Mouse (Mus musculus) CH12.LX (cell line): Measurements from ENCODE around the gene Smdt1. TPM values are rescaled to one million over a fixed set of nuclear protein-coding genes. Genes with fewer than 3 reads are reported as not detected.

ENCODE experiments used
- DNase-seq: peaks from one replicate; pipeline ENCODE4 v3.0.0-alpha.2; 2013; ENCODE audit errors: extremely low read depth
- H3K27ac ChIP-seq: 2 replicates; pipeline ENCODE4 v1.5.1; 2012; ENCODE audit warnings: low read depth, mild to moderate bottlenecking, control low read depth, moderate library complexity; ENCODE audit not compliant: insufficient read depth
- H3K27me3 ChIP-seq: replicated peaks from 2 replicates; pipeline ENCODE3; 2012; ENCODE audit warnings: inconsistent platforms
- H3K36me3 ChIP-seq, 2 experiments: replicated peaks in 1 of 2; 2 replicates each; pipeline versions ENCODE3 to v1.6.1; 2012; ENCODE audit warnings: inconsistent platforms in 1 of 2, low read length in 1 of 2, mild to moderate bottlenecking in 1 of 2, mixed read lengths in 1 of 2, moderate library complexity in 1 of 2; ENCODE audit not compliant: control insufficient read depth in 1 of 2, insufficient read depth in 1 of 2
- H3K4me1 ChIP-seq, 2 experiments: 2 replicates each; pipeline ENCODE4 v1.6.1; 2012; ENCODE audit warnings: inconsistent platforms in 1 of 2, moderate library complexity in 1 of 2; ENCODE audit not compliant: insufficient read depth in 2 of 2, control insufficient read depth in 1 of 2
- H3K4me2 ChIP-seq: 2 replicates; pipeline ENCODE4 v1.6.1; 2012; ENCODE audit warnings: low read depth, mild to moderate bottlenecking, control low read depth; ENCODE audit not compliant: poor library complexity, insufficient read depth, severe bottlenecking
- H3K4me3 ChIP-seq, 3 experiments: fragments of 150-350 bp in 1 of 3; sonication (generic) in 1 of 3; replicated peaks in 1 of 3; 2 replicates each; pipeline versions ENCODE3 to v1.5.1; 2011 to 2012; ENCODE audit warnings: low read depth in 2 of 3, low read length in 2 of 3, mild to moderate bottlenecking in 2 of 3, moderate library complexity in 2 of 3, control low read depth in 1 of 3, improper control_type of control experiment in 1 of 3, inconsistent platforms in 1 of 3, mixed read lengths in 1 of 3; ENCODE audit not compliant: poor library complexity in 1 of 3
- H3K79me2 ChIP-seq: replicated peaks from 2 replicates; pipeline ENCODE4 v1.6.1; 2012; ENCODE audit warnings: mild to moderate bottlenecking, moderate library complexity; ENCODE audit not compliant: control insufficient read depth, poor library complexity, insufficient read depth, severe bottlenecking; ENCODE audit errors: extremely low read depth
- H3K9ac ChIP-seq: 2 replicates; pipeline ENCODE4 v1.6.1; 2012; ENCODE audit warnings: low read depth, mild to moderate bottlenecking, control low read depth, moderate library complexity; ENCODE audit not compliant: insufficient read depth
- H3K9me3 ChIP-seq: replicated peaks from 2 replicates; pipeline ENCODE3; 2012; ENCODE audit warnings: low read length, inconsistent platforms, mixed read lengths
- BHLHE40 ChIP-seq: IDR thresholded peaks from 2 replicates; pipeline ENCODE4 v1.6.1; 2011; ENCODE audit warnings: mild to moderate bottlenecking, low read depth, low read length, improper control_type of control experiment
- CTCF ChIP-seq, 2 experiments: IDR thresholded peaks in 1 of 2; conservative IDR thresholded peaks in 1 of 2; 2 replicates each; pipeline ENCODE4 v1.5.1; 2011 to 2012; ENCODE audit warnings: low read depth in 2 of 2, low read length in 2 of 2, improper control_type of control experiment in 1 of 2, inconsistent platforms in 1 of 2, mild to moderate bottlenecking in 1 of 2, moderate library complexity in 1 of 2
- E2F4 ChIP-seq: IDR thresholded peaks from 2 replicates; pipeline ENCODE4 v1.6.1; 2011; ENCODE audit warnings: low read depth, low read length, improper control_type of control experiment; ENCODE audit not compliant: insufficient replicate concordance
- ELF1 ChIP-seq: IDR thresholded peaks from 2 replicates; pipeline ENCODE4 v1.6.1; 2014; ENCODE audit warnings: low read depth, mild to moderate bottlenecking, inconsistent platforms, low read length, improper control_type of control experiment
- ETS1 ChIP-seq: conservative IDR thresholded peaks from 2 replicates; pipeline ENCODE4 v1.6.1; 2012; ENCODE audit warnings: low read depth, mild to moderate bottlenecking, inconsistent platforms, low read length, improper control_type of control experiment, moderate library complexity
- HCFC1 ChIP-seq: IDR thresholded peaks from 2 replicates; pipeline ENCODE4 v1.6.1; 2012; ENCODE audit warnings: low read depth, mild to moderate bottlenecking, inconsistent platforms, low read length, improper control_type of control experiment
- IRF4 ChIP-seq: IDR thresholded peaks from 2 replicates; pipeline ENCODE4 v1.6.1; 2014; ENCODE audit warnings: low read depth, mild to moderate bottlenecking, inconsistent platforms, low read length, improper control_type of control experiment
- MAFK ChIP-seq: IDR thresholded peaks from 2 replicates; pipeline ENCODE4 v1.6.1; 2011; ENCODE audit warnings: low read length, improper control_type of control experiment; ENCODE audit not compliant: insufficient replicate concordance
- MAX ChIP-seq: IDR thresholded peaks from 2 replicates; pipeline ENCODE4 v1.6.1; 2011; ENCODE audit warnings: low read length, improper control_type of control experiment
- MAZ ChIP-seq: IDR thresholded peaks from 2 replicates; pipeline ENCODE4 v1.6.1; 2012; ENCODE audit warnings: low read depth, mild to moderate bottlenecking, inconsistent platforms, low read length, improper control_type of control experiment, moderate library complexity
- MYC ChIP-seq: IDR thresholded peaks from 2 replicates; pipeline ENCODE4 v1.6.1; 2011; ENCODE audit warnings: low read depth, mild to moderate bottlenecking, improper control_type of control experiment, low read length
- NELFE ChIP-seq: IDR thresholded peaks from 2 replicates; pipeline ENCODE4 v1.6.1; 2011; ENCODE audit warnings: low read depth, low read length, improper control_type of control experiment
- PAX5 ChIP-seq: IDR thresholded peaks from 2 replicates; pipeline ENCODE4 v1.6.1; 2012; ENCODE audit warnings: low read length, inconsistent platforms, mixed read lengths
- POLR2AphosphoS2 ChIP-seq: IDR thresholded peaks from 2 replicates; pipeline ENCODE4 v1.6.1; 2011; ENCODE audit warnings: low read depth, low read length, improper control_type of control experiment
- RAD21 ChIP-seq: IDR thresholded peaks from 2 replicates; pipeline ENCODE4 v1.6.1; 2011; ENCODE audit warnings: low read depth, mild to moderate bottlenecking, low read length, improper control_type of control experiment, moderate library complexity
- SIN3A ChIP-seq: IDR thresholded peaks from 2 replicates; pipeline ENCODE4 v1.6.1; 2012; ENCODE audit warnings: low read length, improper control_type of control experiment, inconsistent platforms
- SMC3 ChIP-seq: IDR thresholded peaks from 2 replicates; pipeline ENCODE4 v1.6.1; 2011; ENCODE audit warnings: low read depth, low read length, improper control_type of control experiment
- TCF12 ChIP-seq: IDR thresholded peaks from 2 replicates; pipeline ENCODE4 v1.6.1; 2014; ENCODE audit warnings: low read depth, mild to moderate bottlenecking, inconsistent platforms, low read length, improper control_type of control experiment
- UBTF ChIP-seq: IDR thresholded peaks from 2 replicates; pipeline ENCODE4 v1.6.1; 2012; ENCODE audit warnings: low read depth, mild to moderate bottlenecking, inconsistent platforms, low read length, improper control_type of control experiment, moderate library complexity
- USF1 ChIP-seq: IDR thresholded peaks from 2 replicates; pipeline ENCODE4 v1.6.1; 2014; ENCODE audit warnings: low read depth, mild to moderate bottlenecking, inconsistent platforms, low read length, improper control_type of control experiment
- ZMIZ1 ChIP-seq: IDR thresholded peaks from 2 replicates; pipeline ENCODE4 v1.6.1; 2012; ENCODE audit warnings: low read depth, mild to moderate bottlenecking, inconsistent platforms, low read length, improper control_type of control experiment
- dilution Hi-C: fragments of 300-500 bp; cut with MboI; formaldehyde crosslinking; loops from 2 replicates; pipeline ENCODE4 v1.14.3; 2020; ENCODE audit warnings: low sequenced_read_pairs; ENCODE audit not compliant: extremely low pct_unique_long_range_greater_than_20kb, extremely low pct_ligation_motif_present
- in situ Hi-C: fragments of 300-500 bp; cut with MboI; formaldehyde crosslinking; loops from 3 replicates; pipeline ENCODE4 v1.14.3; 2019; ENCODE audit warnings: low sequenced_read_pairs, low pct_ligation_motif_present, low pct_unique_long_range_greater_than_20kb, mixed read lengths
- polyA plus RNA-seq: library from polyadenylated mRNA; unstranded; fragments of >175 nt; gene quantifications from 2 replicates; pipeline ENCODE4 v1.2.1, GENCODE M21; 2012; ENCODE audit warnings: low read depth; ENCODE audit not compliant: insufficient read length
- total RNA-seq, 2 experiments: library from RNA; depleted of rRNA; stranded (reverse); fragments of 300-350 nt in 1 of 2; fragments of >200 nt in 1 of 2; gene quantifications; 2 replicates each; pipeline ENCODE4 v1.2.3; 2012 to 2014

Smdt1 gene
- total and polyA plus RNA-seq, 3 experiments: 112 to 171 (median 138) TPM

- TF ChIP-seq BHLHE40 (peak; percentile 92), IRF4 (peak; percentile 59; the same call in 1 of the 2 replicates), MAFK (no peak), SIN3A (peak; percentile 69), POLR2AphosphoS2 (peak; percentile 76; the same call in 1 of the 2 replicates), ZMIZ1 (peak; percentile 90), MYC (peak; percentile 28; the same call in 1 of the 2 replicates), RAD21 (peak; percentile 65), MAZ (no peak), MAX (peak; percentile 59; the same call in 1 of the 2 replicates), NELFE (peak; percentile 97), SMC3 (peak; percentile 93), ELF1 (peak; percentile 69)
Observed at GRCm38 (mm10) chr15:82354126-82354945, 15.6 kb downstream of the Smdt1 start, which contains the start of gene Ndufa6 (continued).

GRCm38 (mm10) chr15:82358431-82359260 is 19.9 kb downstream of the Smdt1 start:
- no peak for TF ChIP-seq HCFC1
- no peak for TF ChIP-seq ETS1
- no peak for TF ChIP-seq SMC3
- TF ChIP-seq MAFK: no peak
- TF ChIP-seq TCF12: no peak
- no peak for TF ChIP-seq PAX5
- TF ChIP-seq CTCF (conservative IDR thresholded peaks at IDR 0.05 in 1 of 2, IDR thresholded peaks at IDR 0.05 in 1 of 2; ENCODE audit: low read depth in 2 of 2, low read length in 2 of 2): no peak
- TF ChIP-seq USF1: no peak
- TF ChIP-seq IRF4: no peak
- TF ChIP-seq UBTF: no peak
- TF ChIP-seq ELF1: no peak
- no peak for TF ChIP-seq E2F4
- no peak for TF ChIP-seq ZMIZ1
- TF ChIP-seq POLR2AphosphoS2: no peak
- no peak for TF ChIP-seq BHLHE40
- TF ChIP-seq, all 38 proteins: peak for 0
- H3K4me3 ChIP-seq: no peak overlapping the region
- dilution Hi-C loops: no loop called here

More at GRCm38 (mm10) chr15:82358431-82359260, 19.9 kb downstream of the Smdt1 start:
- H3K79me2 ChIP-seq: peaks cover 1% of the 10 kb centered on the region; the same call in 1 of the 2 replicates
- no peak overlapping the region for H3K27ac ChIP-seq
- H3K9ac ChIP-seq: no peak overlapping the region
- in situ Hi-C loops: loop anchor here (10.0 kb wide), 1 partner anchor 56 kb away; no protein-coding TSS in a partner anchor
- no peak for DNase-seq
- H3K4me1 ChIP-seq: peaks cover 0 to 4% of the 10 kb centered on the region in 2 experiments; a peak in 2 of 4 replicates
- no peaks in the 10 kb centered on the region for H3K27me3 ChIP-seq
- peaks cover 2% of the 10 kb centered on the region for H3K9me3 ChIP-seq
- no peak overlapping the region for H3K4me2 ChIP-seq
- no peaks in the 10 kb centered on the region for H3K36me3 ChIP-seq
